Mouse (Mus musculus): ENCODE data around the gene Slc22a12.

- TF ChIP-seq MAX (IDR thresholded peaks at IDR 0.05; ENCODE audit: low read length) (no peak), TCF12 (IDR thresholded peaks at IDR 0.05; ENCODE audit: low read depth, low read length) (no peak), TAL1 (IDR thresholded peaks at IDR 0.05; ENCODE audit: low read length) (no peak), CHD2 (IDR thresholded peaks at IDR 0.05; ENCODE audit: low read length) (no peak), CTCF (IDR thresholded peaks at IDR 0.05 in 2 of 3, conservative IDR thresholded peaks at IDR 0.05 in 1 of 3; ENCODE audit: control insufficient read depth in 1 of 3, insufficient read depth in 1 of 3, low read depth in 2 of 3, low read length in 3 of 3, poor library complexity in 1 of 3, severe bottlenecking in 1 of 3) (no peak), POLR2A (IDR thresholded peaks at IDR 0.05; ENCODE audit: control insufficient read depth in 1 of 2, insufficient read depth in 1 of 2, low read depth in 1 of 2, low read length in 2 of 2, poor library complexity in 1 of 2) (no peak), NRF1 (IDR thresholded peaks at IDR 0.05; ENCODE audit: insufficient read depth, low read depth, low read length, poor library complexity, severe bottlenecking) (no peak), POLR2AphosphoS2 (IDR thresholded peaks at IDR 0.05; ENCODE audit: low read length) (no peak), RAD21 (IDR thresholded peaks at IDR 0.05; ENCODE audit: low read depth, low read length) (no peak)
These were observed 51.3 kb downstream of the Slc22a12 start for GRCm38 (mm10) chr19:6491538-6491937.
